Mouse (Mus musculus) heart, adult 2 months (tissue): ENCODE results near the gene Ptch1.

Experiments
- CTCF ChIP-seq: fragments of 200-600 bp; IDR thresholded peaks from 2 replicates; pipeline ENCODE4 v1.8.1; 2022; ENCODE audit warnings: antibody characterized with exemption, mild to moderate bottlenecking, moderate library complexity
- EP300 ChIP-seq: fragments of 200-500 bp; IDR thresholded peaks from 2 replicates; pipeline ENCODE4 v1.6.1; 2011; ENCODE audit warnings: low read depth, low read length, control low read depth; ENCODE audit not compliant: insufficient read depth

DNA sequence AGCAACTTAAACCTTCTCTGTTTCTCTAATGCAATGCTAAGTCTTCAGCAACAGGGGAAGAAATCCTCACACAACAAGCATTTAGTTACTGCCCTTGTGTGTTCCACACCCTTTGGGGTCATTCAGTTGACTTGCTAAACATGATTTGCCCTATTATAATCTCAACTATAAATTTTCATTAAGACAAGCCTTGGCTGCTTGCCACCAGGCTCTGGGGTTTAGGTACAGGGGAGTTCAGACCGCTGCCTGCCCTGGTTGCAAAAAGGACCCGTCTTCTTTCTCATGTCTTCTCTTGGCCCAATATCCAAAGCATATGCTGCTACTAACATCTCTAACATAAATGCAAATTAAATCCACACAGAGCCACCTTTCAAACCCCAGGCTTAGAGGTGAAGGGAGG, 49.3 kb downstream of the Ptch1 start:
- TF ChIP-seq EP300 (no peak), CTCF (no peak)
